Mouse (Mus musculus) small intestine, adult 2 months (tissue): Measurements from ENCODE around the gene Itih5. TPM values are rescaled to one million over a fixed set of nuclear protein-coding genes. Genes with fewer than 3 reads are reported as not detected.

Experiments used
- H3K27ac ChIP-seq: fragments of 200-500 bp; 2 replicates; pipeline ENCODE4 v1.5.1; 2012; ENCODE audit warnings: low read depth, low read length, control low read depth, inconsistent platforms; ENCODE audit not compliant: insufficient read depth
- H3K27me3 ChIP-seq: fragments of 200-500 bp; 2 replicates; pipeline ENCODE4 v1.6.1; 2012; ENCODE audit warnings: mild to moderate bottlenecking, moderate library complexity, low read length, inconsistent platforms; ENCODE audit not compliant: control insufficient read depth, insufficient read depth
- H3K36me3 ChIP-seq: fragments of 200-500 bp; 2 replicates; pipeline ENCODE4 v1.6.1; 2012; ENCODE audit warnings: mild to moderate bottlenecking, low read length, control low read depth, inconsistent platforms; ENCODE audit not compliant: control insufficient read depth, insufficient read depth
- H3K4me1 ChIP-seq: fragments of 200-500 bp; 2 replicates; pipeline ENCODE4 v1.6.1; 2012; ENCODE audit warnings: low read length, inconsistent platforms, mixed read lengths; ENCODE audit not compliant: control insufficient read depth, insufficient read depth, insufficient read length
- H3K4me3 ChIP-seq: fragments of 200-500 bp; 2 replicates; pipeline ENCODE4 v1.5.1; 2012; ENCODE audit warnings: low read depth, mild to moderate bottlenecking, control low read depth, inconsistent platforms, low read length, moderate library complexity
- CTCF ChIP-seq: fragments of 200-500 bp; IDR thresholded peaks from 2 replicates; pipeline ENCODE4 v1.5.1; 2012; ENCODE audit warnings: low read depth, mild to moderate bottlenecking, control low read depth, inconsistent platforms, low read length, moderate library complexity, mixed read lengths; ENCODE audit not compliant: insufficient replicate concordance, insufficient read length; ENCODE audit errors: extremely low read depth
- POLR2A ChIP-seq: fragments of 200-500 bp; IDR thresholded peaks from 2 replicates; pipeline ENCODE4 v1.6.1; 2012; ENCODE audit warnings: low read depth, mild to moderate bottlenecking, control low read depth, inconsistent platforms, low read length, moderate library complexity
- WGBS: fragments of 180-500 bp; shearing (Covaris S2); methylation state at CpG from one replicate; pipeline ENCODE4 v1.1.7; 2018; 5-methylcytosine and 5-hydroxymethylcytosine counted together
- polyA plus RNA-seq: library from polyadenylated mRNA; depleted of rRNA; stranded (reverse); fragments of >200 nt; gene quantifications from 2 replicates; pipeline ENCODE4 v1.2.3, GENCODE M21; 2012

The Itih5 gene
- polyA plus RNA-seq, 1 experiment, result 4.7 TPM

GRCm38 (mm10) chr2:10204301-10204700, 50.9 kb downstream of the Itih5 start:
- Histone ChIP-seq H3K36me3 (no peaks in the 10 kb centered on the region), H3K4me3 (no peak overlapping the region), H3K4me1 (no peaks in the 10 kb centered on the region), H3K27me3 (no peaks in the 10 kb centered on the region), H3K27ac (no peak overlapping the region)
- 51% methylated on average over 3 of the region's 3 CpGs for WGBS
- TF ChIP-seq CTCF, result no peak
- TF ChIP-seq POLR2A, result no peak

GRCm38 (mm10) chr2:10213468-10213867, 60.1 kb downstream of the Itih5 start:
- H3K27me3 ChIP-seq, result no peaks in the 10 kb centered on the region
- H3K36me3 ChIP-seq, result no peaks in the 10 kb centered on the region
- no peaks in the 10 kb centered on the region for H3K4me1 ChIP-seq
- TF ChIP-seq CTCF (no peak), POLR2A (no peak)
- WGBS, result 85% methylated on average over 12 of the region's 12 CpGs
- no peak overlapping the region for H3K4me3 ChIP-seq
- H3K27ac ChIP-seq, result no peak overlapping the region

- no peak for TF ChIP-seq POLR2A
- TF ChIP-seq CTCF, result no peak
- 79% methylated on average over 7 of the region's 7 CpGs for WGBS
- no peak overlapping the region for H3K27ac ChIP-seq
- H3K4me1 ChIP-seq, result no peaks in the 10 kb centered on the region
- no peak overlapping the region for H3K4me3 ChIP-seq
- no peaks in the 10 kb centered on the region for H3K27me3 ChIP-seq
- no peaks in the 10 kb centered on the region for H3K36me3 ChIP-seq
These were observed 62.6 kb downstream of the Itih5 start for GRCm38 (mm10) chr2:10215876-10216565.

- no peaks in the 10 kb centered on the region for H3K36me3 ChIP-seq
- TF ChIP-seq CTCF, result no peak
- no peak for TF ChIP-seq POLR2A
- 64% methylated on average over 7 of the region's 7 CpGs for WGBS
- no peaks in the 10 kb centered on the region for H3K27me3 ChIP-seq
- H3K27ac ChIP-seq, result no peak overlapping the region
- H3K4me3 ChIP-seq, result no peak overlapping the region
- H3K4me1 ChIP-seq, result no peaks in the 10 kb centered on the region
These were observed 63.3 kb downstream of the Itih5 start for GRCm38 (mm10) chr2:10216566-10217247.

- TF ChIP-seq POLR2A (no peak), CTCF (no peak)
- Histone ChIP-seq H3K4me3 (no peak overlapping the region), H3K36me3 (no peaks in the 10 kb centered on the region), H3K4me1 (no peaks in the 10 kb centered on the region), H3K27ac (no peak overlapping the region), H3K27me3 (no peaks in the 10 kb centered on the region)
- WGBS, result 53% methylated on average over 4 of the region's 4 CpGs
These were observed 68.5 kb downstream of the Itih5 start for GRCm38 (mm10) chr2:10221862-10222261.

GRCm38 (mm10) chr2:10226907-10227306, 73.5 kb downstream of the Itih5 start:
- 80% methylated on average over 1 of the region's 1 CpGs for WGBS
- Histone ChIP-seq H3K27me3 (no peaks in the 10 kb centered on the region), H3K27ac (no peak overlapping the region), H3K4me3 (no peak overlapping the region), H3K36me3 (no peaks in the 10 kb centered on the region), H3K4me1 (no peaks in the 10 kb centered on the region)
- TF ChIP-seq POLR2A, result no peak

- no peak for TF ChIP-seq POLR2A
- TF ChIP-seq CTCF, result no peak
- Histone ChIP-seq H3K27me3 (no peaks in the 10 kb centered on the region), H3K4me3 (no peak overlapping the region), H3K4me1 (no peaks in the 10 kb centered on the region), H3K27ac (no peak overlapping the region), H3K36me3 (no peaks in the 10 kb centered on the region)
- 64% methylated on average over 6 of the region's 6 CpGs for WGBS
These were observed 78.6 kb downstream of the Itih5 start for GRCm38 (mm10) chr2:10231971-10232370.
